Mouse (Mus musculus) CH12.LX (cell line): ENCODE measurements around the gene Clic4. TPM values are rescaled to one million over a fixed set of nuclear protein-coding genes. Genes with fewer than 3 reads are reported as not detected.

ENCODE experiments used
- DNase-seq: peaks from one replicate; pipeline ENCODE4 v3.0.0-alpha.2; 2013; ENCODE audit errors: extremely low read depth
- H3K27ac ChIP-seq: 2 replicates; pipeline ENCODE4 v1.5.1; 2012; ENCODE audit warnings: low read depth, mild to moderate bottlenecking, control low read depth, moderate library complexity; ENCODE audit not compliant: insufficient read depth
- H3K27me3 ChIP-seq: replicated peaks from 2 replicates; pipeline ENCODE3; 2012; ENCODE audit warnings: inconsistent platforms
- H3K36me3 ChIP-seq, 2 experiments: replicated peaks in 1 of 2; 2 replicates each; pipeline versions ENCODE3 to v1.6.1; 2012; ENCODE audit warnings: inconsistent platforms in 1 of 2, low read length in 1 of 2, mild to moderate bottlenecking in 1 of 2, mixed read lengths in 1 of 2, moderate library complexity in 1 of 2; ENCODE audit not compliant: control insufficient read depth in 1 of 2, insufficient read depth in 1 of 2
- H3K4me1 ChIP-seq, 2 experiments: 2 replicates each; pipeline ENCODE4 v1.6.1; 2012; ENCODE audit warnings: inconsistent platforms in 1 of 2, moderate library complexity in 1 of 2; ENCODE audit not compliant: insufficient read depth in 2 of 2, control insufficient read depth in 1 of 2
- H3K4me2 ChIP-seq: 2 replicates; pipeline ENCODE4 v1.6.1; 2012; ENCODE audit warnings: low read depth, mild to moderate bottlenecking, control low read depth; ENCODE audit not compliant: poor library complexity, insufficient read depth, severe bottlenecking
- H3K4me3 ChIP-seq, 3 experiments: fragments of 150-350 bp in 1 of 3; sonication (generic) in 1 of 3; replicated peaks in 1 of 3; 2 replicates each; pipeline versions ENCODE3 to v1.5.1; 2011 to 2012; ENCODE audit warnings: low read depth in 2 of 3, low read length in 2 of 3, mild to moderate bottlenecking in 2 of 3, moderate library complexity in 2 of 3, control low read depth in 1 of 3, improper control_type of control experiment in 1 of 3, inconsistent platforms in 1 of 3, mixed read lengths in 1 of 3; ENCODE audit not compliant: poor library complexity in 1 of 3
- H3K79me2 ChIP-seq: replicated peaks from 2 replicates; pipeline ENCODE4 v1.6.1; 2012; ENCODE audit warnings: mild to moderate bottlenecking, moderate library complexity; ENCODE audit not compliant: control insufficient read depth, poor library complexity, insufficient read depth, severe bottlenecking; ENCODE audit errors: extremely low read depth
- H3K9ac ChIP-seq: 2 replicates; pipeline ENCODE4 v1.6.1; 2012; ENCODE audit warnings: low read depth, mild to moderate bottlenecking, control low read depth, moderate library complexity; ENCODE audit not compliant: insufficient read depth
- H3K9me3 ChIP-seq: replicated peaks from 2 replicates; pipeline ENCODE3; 2012; ENCODE audit warnings: low read length, inconsistent platforms, mixed read lengths
- BHLHE40 ChIP-seq: IDR thresholded peaks from 2 replicates; pipeline ENCODE4 v1.6.1; 2011; ENCODE audit warnings: mild to moderate bottlenecking, low read depth, low read length, improper control_type of control experiment
- CTCF ChIP-seq, 2 experiments: IDR thresholded peaks in 1 of 2; conservative IDR thresholded peaks in 1 of 2; 2 replicates each; pipeline ENCODE4 v1.5.1; 2011 to 2012; ENCODE audit warnings: low read depth in 2 of 2, low read length in 2 of 2, improper control_type of control experiment in 1 of 2, inconsistent platforms in 1 of 2, mild to moderate bottlenecking in 1 of 2, moderate library complexity in 1 of 2
- ELF1 ChIP-seq: IDR thresholded peaks from 2 replicates; pipeline ENCODE4 v1.6.1; 2014; ENCODE audit warnings: low read depth, mild to moderate bottlenecking, inconsistent platforms, low read length, improper control_type of control experiment
- EP300 ChIP-seq: IDR thresholded peaks from 2 replicates; pipeline ENCODE4 v1.6.1; 2011; ENCODE audit warnings: low read length, improper control_type of control experiment
- ETS1 ChIP-seq: conservative IDR thresholded peaks from 2 replicates; pipeline ENCODE4 v1.6.1; 2012; ENCODE audit warnings: low read depth, mild to moderate bottlenecking, inconsistent platforms, low read length, improper control_type of control experiment, moderate library complexity
- IRF4 ChIP-seq: IDR thresholded peaks from 2 replicates; pipeline ENCODE4 v1.6.1; 2014; ENCODE audit warnings: low read depth, mild to moderate bottlenecking, inconsistent platforms, low read length, improper control_type of control experiment
- KAT2A ChIP-seq: IDR thresholded peaks from 2 replicates; pipeline ENCODE4 v1.6.1; 2012; ENCODE audit warnings: low read length, improper control_type of control experiment, inconsistent platforms; ENCODE audit not compliant: insufficient replicate concordance
- MAX ChIP-seq: IDR thresholded peaks from 2 replicates; pipeline ENCODE4 v1.6.1; 2011; ENCODE audit warnings: low read length, improper control_type of control experiment
- MEF2A ChIP-seq: IDR thresholded peaks from 2 replicates; pipeline ENCODE4 v1.6.1; 2014; ENCODE audit warnings: low read depth, mild to moderate bottlenecking, inconsistent platforms, low read length, improper control_type of control experiment, borderline replicate concordance
- MXI1 ChIP-seq: IDR thresholded peaks from 2 replicates; pipeline ENCODE4 v1.6.1; 2011; ENCODE audit warnings: mild to moderate bottlenecking, low read depth, low read length, improper control_type of control experiment
- MYC ChIP-seq: IDR thresholded peaks from 2 replicates; pipeline ENCODE4 v1.6.1; 2011; ENCODE audit warnings: low read depth, mild to moderate bottlenecking, improper control_type of control experiment, low read length
- NELFE ChIP-seq: IDR thresholded peaks from 2 replicates; pipeline ENCODE4 v1.6.1; 2011; ENCODE audit warnings: low read depth, low read length, improper control_type of control experiment
- NRF1 ChIP-seq: IDR thresholded peaks from 2 replicates; pipeline ENCODE4 v1.6.1; 2014; ENCODE audit warnings: low read depth, mild to moderate bottlenecking, inconsistent platforms, low read length, improper control_type of control experiment, moderate library complexity
- PAX5 ChIP-seq: IDR thresholded peaks from 2 replicates; pipeline ENCODE4 v1.6.1; 2012; ENCODE audit warnings: low read length, inconsistent platforms, mixed read lengths
- RAD21 ChIP-seq: IDR thresholded peaks from 2 replicates; pipeline ENCODE4 v1.6.1; 2011; ENCODE audit warnings: low read depth, mild to moderate bottlenecking, low read length, improper control_type of control experiment, moderate library complexity
- RCOR1 ChIP-seq: conservative IDR thresholded peaks from 2 replicates; pipeline ENCODE4 v1.6.1; 2012; ENCODE audit warnings: low read depth, mild to moderate bottlenecking, inconsistent platforms, low read length, improper control_type of control experiment
- TCF12 ChIP-seq: IDR thresholded peaks from 2 replicates; pipeline ENCODE4 v1.6.1; 2014; ENCODE audit warnings: low read depth, mild to moderate bottlenecking, inconsistent platforms, low read length, improper control_type of control experiment
- UBTF ChIP-seq: IDR thresholded peaks from 2 replicates; pipeline ENCODE4 v1.6.1; 2012; ENCODE audit warnings: low read depth, mild to moderate bottlenecking, inconsistent platforms, low read length, improper control_type of control experiment, moderate library complexity
- USF1 ChIP-seq: IDR thresholded peaks from 2 replicates; pipeline ENCODE4 v1.6.1; 2014; ENCODE audit warnings: low read depth, mild to moderate bottlenecking, inconsistent platforms, low read length, improper control_type of control experiment
- USF2 ChIP-seq: conservative IDR thresholded peaks from 2 replicates; pipeline ENCODE4 v1.6.1; 2011; ENCODE audit warnings: low read depth, low read length, improper control_type of control experiment
- ZNF384 ChIP-seq: IDR thresholded peaks from 2 replicates; pipeline ENCODE4 v1.6.1; 2012; ENCODE audit warnings: low read depth, low read length, improper control_type of control experiment, inconsistent platforms
- dilution Hi-C: fragments of 300-500 bp; cut with MboI; formaldehyde crosslinking; loops from 2 replicates; pipeline ENCODE4 v1.14.3; 2020; ENCODE audit warnings: low sequenced_read_pairs; ENCODE audit not compliant: extremely low pct_unique_long_range_greater_than_20kb, extremely low pct_ligation_motif_present
- in situ Hi-C: fragments of 300-500 bp; cut with MboI; formaldehyde crosslinking; loops from 3 replicates; pipeline ENCODE4 v1.14.3; 2019; ENCODE audit warnings: low sequenced_read_pairs, low pct_ligation_motif_present, low pct_unique_long_range_greater_than_20kb, mixed read lengths
- polyA plus RNA-seq: library from polyadenylated mRNA; unstranded; fragments of >175 nt; gene quantifications from 2 replicates; pipeline ENCODE4 v1.2.1, GENCODE M21; 2012; ENCODE audit warnings: low read depth; ENCODE audit not compliant: insufficient read length
- total RNA-seq, 2 experiments: library from RNA; depleted of rRNA; stranded (reverse); fragments of 300-350 nt in 1 of 2; fragments of >200 nt in 1 of 2; gene quantifications; 2 replicates each; pipeline ENCODE4 v1.2.3; 2012 to 2014

Gene Clic4
- total and polyA plus RNA-seq, 3 experiments = 154 to 214 (median 199) TPM

- Histone ChIP-seq H3K9ac (no peak overlapping the region), H3K4me2 (no peak overlapping the region), H3K9me3 (peaks cover 20% of the 10 kb centered on the region), H3K4me1 (peaks cover 8 to 67% of the 10 kb centered on the region in 2 experiments), H3K79me2 (peaks cover 94% of the 10 kb centered on the region), H3K27ac (no peak overlapping the region), H3K36me3 (peaks cover 34 to 80% of the 10 kb centered on the region in 2 experiments), H3K4me3 (no peak overlapping the region), H3K27me3 (no peaks in the 10 kb centered on the region)
- DNase-seq = no peak
- dilution Hi-C loops (no loop called here), in situ Hi-C loops (no loop called here)
- TF ChIP-seq EP300 (no peak), ELF1 (no peak), CTCF (conservative IDR thresholded peaks at IDR 0.05 in 1 of 2, IDR thresholded peaks at IDR 0.05 in 1 of 2; ENCODE audit: low read depth in 2 of 2, low read length in 2 of 2) (no peak), UBTF (no peak), RAD21 (no peak), KAT2A (no peak), TCF12 (no peak)
Observed at GRCm38 (mm10) chr4:135254321-135254720, 18.3 kb downstream of the Clic4 start.

GRCm38 (mm10) chr4:135253239-135254039, 19.2 kb downstream of the Clic4 start:
- H3K27ac ChIP-seq = no peak overlapping the region
- TF ChIP-seq ZNF384 (no peak), MAX (no peak), MYC (no peak), NELFE (no peak), PAX5 (no peak), BHLHE40 (no peak), USF2 (no peak), MXI1 (no peak), RCOR1 (no peak), NRF1 (no peak), RAD21 (no peak), MEF2A (no peak), ETS1 (no peak), IRF4 (no peak), USF1 (no peak)
- H3K79me2 ChIP-seq = peaks cover 93% of the 10 kb centered on the region
- H3K4me1 ChIP-seq = peaks cover 6 to 64% of the 10 kb centered on the region in 2 experiments
- no peak overlapping the region for H3K9ac ChIP-seq
- H3K4me2 ChIP-seq = no peak overlapping the region
- peaks cover 36 to 79% of the 10 kb centered on the region in 2 experiments for H3K36me3 ChIP-seq
- H3K27me3 ChIP-seq = no peaks in the 10 kb centered on the region
- H3K9me3 ChIP-seq = peaks cover 24% of the 10 kb centered on the region
- DNase-seq = no peak
- no peak overlapping the region for H3K4me3 ChIP-seq
- dilution Hi-C loops (no loop called here), in situ Hi-C loops (no loop called here)
